Mouse (Mus musculus): ENCODE measurements around the gene Vkorc1l1.

Vkorc1l1 gene

DNA sequence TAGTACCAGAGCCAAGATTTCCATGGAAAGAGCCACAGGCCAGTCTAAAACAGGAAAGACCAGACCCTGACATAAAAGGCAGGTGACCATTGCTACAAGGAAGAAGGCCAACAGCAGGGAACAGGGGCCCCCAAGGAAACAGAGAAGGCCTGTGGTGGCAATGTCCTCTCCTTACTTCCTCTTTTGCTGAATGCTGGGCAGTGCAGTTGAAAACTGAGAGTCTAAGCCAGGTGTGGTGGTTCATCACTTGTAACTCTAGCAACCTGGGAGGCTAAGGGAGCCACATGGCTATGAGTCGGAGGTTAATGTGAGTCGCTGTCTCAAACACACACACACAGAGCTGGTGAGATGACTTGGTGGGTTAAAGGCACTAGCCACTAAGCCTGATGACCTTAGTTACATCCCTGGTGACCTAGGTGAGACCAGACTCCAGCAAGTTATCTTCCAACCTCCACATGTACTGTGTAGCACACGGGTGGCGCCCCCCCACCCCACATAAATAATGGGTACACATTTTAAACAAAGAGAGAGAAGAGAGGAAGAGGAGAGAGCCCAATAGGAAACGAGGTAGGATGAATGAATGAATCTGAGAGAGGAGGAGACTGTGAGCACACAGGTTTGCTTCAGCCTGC, 59.7 kb downstream of the Vkorc1l1 start:
- no peak for DNase-seq (ENCODE audit: low spot score)

DNA sequence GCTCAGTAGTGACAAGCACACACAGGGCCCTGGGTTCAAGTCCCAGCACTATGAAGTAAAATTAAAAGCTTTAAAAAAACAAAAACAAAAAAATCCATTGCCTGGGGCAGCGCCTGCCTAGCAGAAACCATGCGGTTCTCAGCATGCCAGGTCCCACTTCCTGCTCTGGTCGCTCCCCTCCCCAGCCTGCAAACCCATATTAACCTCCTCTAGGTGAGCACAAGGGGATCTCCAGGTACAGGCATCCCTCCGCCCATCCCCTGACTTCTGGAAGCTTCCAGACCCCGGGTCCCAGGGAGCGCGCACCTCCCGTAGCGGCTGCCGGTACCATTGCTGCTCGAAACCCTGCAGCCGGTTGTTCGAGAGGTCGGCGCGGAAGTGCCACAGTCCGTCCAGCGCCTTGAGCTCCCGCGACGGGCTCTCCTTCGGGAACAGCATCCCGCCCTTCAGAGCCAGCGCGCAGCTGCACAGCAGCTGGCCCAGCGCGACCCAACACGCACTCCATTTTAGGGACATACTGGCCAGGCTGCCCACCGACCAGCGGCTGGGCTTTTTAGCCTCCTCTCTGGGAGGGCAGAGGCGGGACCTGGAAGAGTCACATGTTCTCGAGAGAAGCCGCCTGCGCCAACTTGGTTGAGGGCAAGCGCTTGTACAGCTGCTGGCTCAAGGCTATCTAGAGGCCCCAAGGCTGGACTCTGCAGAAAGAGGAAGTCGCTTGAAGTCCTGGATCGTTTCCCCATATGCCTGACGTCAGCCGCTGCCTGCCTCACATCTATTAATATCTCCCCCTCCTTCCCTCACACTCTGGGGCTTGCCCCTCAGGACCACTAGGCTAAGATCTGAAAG, 60.8 kb downstream of the Vkorc1l1 start, which contains the start of gene Gusb:
Gusb (minus strand) TSS at position 749 of the 846 bp plus-strand sequence.
- DNase-seq (ENCODE audit: low spot score), result peak; percentile 63

DNA sequence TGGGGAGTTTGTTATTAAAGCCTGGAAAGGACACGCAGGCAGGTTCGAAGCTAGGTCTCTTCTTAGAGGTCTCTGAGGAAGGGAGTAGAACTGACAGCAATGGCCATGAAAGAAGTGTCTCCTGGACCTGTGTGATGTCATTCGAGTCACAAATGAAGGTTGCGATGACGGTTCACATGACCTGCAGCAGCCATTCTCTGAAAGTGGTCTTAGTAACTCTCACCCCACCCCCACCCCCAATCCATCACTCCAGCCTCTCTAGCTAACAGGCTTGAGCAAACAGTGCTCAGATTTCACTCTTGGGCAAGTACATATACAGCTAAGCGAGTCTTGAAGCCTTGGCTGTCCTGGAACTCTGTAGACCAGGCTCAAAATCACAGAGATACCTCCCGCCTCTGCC, 61.5 kb downstream of the Vkorc1l1 start:
- no peak for DNase-seq (ENCODE audit: low spot score)

DNA sequence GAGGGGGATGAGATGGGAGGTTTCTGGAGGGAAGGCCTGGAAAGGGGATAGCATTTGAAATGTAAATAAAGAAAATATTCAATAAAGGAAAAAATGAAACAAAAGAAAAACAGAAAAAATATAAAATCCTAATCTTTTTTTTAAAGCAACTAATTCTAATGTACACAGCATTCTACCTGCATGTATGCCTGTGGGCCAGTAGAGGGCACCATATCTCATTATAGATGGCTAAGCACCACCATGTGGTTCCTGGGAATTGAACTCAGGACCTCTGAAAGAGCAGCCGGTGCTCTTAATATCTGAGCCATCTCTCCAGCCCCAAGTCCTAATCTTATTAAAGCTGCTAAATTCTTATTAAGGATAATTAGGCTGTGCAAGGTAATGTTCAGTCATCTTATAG, 65.6 kb downstream of the Vkorc1l1 start:
- no peak for DNase-seq (ENCODE audit: low spot score)

DNA sequence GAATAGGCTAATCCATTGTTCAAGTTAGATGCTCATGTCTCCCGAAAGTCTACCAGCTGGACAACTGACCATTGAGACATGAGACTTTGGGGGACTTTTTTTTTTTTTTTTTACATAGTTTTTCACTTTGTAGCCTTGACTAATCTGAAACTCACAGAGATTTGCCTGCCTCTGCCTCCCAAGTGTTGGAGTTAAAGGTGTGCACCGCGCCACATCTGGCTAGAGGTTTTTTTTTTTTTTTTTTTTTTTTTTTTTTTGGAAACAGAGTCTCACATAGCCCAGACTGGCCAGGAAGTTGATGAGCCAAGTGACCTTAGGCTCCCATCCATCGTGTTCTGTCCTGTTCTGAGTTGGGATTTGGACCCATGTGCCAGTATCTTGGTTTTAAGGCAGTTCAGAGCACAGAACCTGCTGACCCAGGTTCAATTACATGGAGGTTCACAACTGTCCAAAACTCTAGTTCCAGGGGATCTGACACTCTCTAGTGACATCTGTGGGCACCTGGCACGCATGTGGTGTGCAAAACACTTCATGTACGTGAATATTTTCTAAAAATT, 66.3 kb downstream of the Vkorc1l1 start:
- no peak for DNase-seq (ENCODE audit: low spot score)

DNA sequence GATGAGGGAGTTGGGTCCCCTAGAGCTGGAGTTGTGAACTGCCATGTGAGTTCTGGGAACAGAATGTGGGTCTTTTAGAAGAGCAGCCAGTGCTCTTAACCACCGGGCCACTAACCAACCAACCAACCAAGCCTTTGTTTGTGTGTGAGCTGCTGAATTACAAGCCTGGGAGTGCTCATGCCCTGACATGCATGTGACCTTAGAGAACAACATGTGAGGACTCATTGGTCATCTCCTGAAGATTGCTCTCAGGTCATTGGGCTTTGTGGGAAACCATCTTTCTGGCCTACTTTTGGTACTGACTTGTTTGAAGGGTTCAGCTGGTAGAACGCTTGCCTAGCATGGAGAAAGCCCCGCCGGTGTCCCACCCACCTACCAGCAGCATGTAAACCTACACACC, 68.0 kb downstream of the Vkorc1l1 start:
- no peak for DNase-seq (ENCODE audit: low spot score)

DNA sequence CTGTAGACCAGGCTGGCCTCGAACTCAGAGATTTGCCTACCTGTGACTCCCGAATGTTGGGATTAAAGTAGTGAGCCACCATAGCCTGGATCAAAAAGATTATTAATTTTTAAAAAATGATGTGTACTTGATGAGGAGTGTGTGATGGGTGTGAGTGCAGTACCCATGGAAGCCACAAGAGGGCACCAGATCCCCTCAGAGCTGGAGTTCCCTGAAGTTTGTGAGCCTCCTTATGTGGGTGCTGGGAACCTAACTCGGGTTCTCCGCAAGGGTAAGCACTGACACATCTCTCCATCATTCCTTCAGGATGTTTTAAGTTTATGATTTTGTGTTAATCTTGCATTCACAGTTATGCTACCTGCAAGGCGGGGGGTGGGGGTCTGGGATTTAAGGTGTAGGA, 69.2 kb downstream of the Vkorc1l1 start:
- no peak for DNase-seq (ENCODE audit: low spot score)

DNA sequence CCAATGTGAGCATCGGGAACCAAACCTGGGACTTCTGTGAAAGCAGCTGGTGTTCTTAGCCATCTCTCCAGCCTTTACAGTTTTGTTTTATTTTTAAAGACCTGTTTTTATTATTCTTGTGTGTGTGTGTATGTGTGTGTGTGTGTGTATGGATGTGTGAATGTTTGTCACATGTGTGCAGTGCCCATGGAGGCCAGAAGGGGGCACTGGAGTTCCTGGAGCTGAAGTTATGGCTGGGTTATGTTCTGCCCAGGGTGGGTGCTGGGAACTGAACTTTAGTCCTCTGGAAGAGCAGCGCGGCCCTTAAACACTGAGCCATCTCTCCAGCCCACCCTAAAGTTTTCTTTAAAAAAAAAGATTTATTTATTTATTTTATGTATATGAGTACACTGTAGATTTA, 73.3 kb downstream of the Vkorc1l1 start:
- no peak for DNase-seq (ENCODE audit: low spot score)

DNA sequence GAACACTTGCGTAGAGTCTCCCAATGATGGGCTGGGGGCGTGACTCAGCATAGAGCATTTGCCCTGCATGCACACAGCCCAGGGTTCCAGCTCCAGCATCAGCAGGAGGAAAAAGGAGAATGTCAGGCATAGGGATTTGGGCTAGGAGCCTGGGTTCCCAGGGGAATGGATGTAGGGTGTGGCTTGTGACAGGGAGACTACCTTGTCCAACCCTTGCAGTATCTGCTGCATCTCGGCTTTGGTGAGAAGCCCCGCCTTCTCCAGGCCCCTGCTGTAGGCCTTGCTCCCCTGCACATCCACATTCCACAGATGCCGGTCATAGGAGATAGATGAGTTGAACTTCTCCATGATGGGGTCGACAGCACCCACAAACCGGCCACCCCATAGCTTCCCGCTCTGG, 77.7 kb downstream of the Vkorc1l1 start:
- no peak for DNase-seq (ENCODE audit: low spot score)

DNA sequence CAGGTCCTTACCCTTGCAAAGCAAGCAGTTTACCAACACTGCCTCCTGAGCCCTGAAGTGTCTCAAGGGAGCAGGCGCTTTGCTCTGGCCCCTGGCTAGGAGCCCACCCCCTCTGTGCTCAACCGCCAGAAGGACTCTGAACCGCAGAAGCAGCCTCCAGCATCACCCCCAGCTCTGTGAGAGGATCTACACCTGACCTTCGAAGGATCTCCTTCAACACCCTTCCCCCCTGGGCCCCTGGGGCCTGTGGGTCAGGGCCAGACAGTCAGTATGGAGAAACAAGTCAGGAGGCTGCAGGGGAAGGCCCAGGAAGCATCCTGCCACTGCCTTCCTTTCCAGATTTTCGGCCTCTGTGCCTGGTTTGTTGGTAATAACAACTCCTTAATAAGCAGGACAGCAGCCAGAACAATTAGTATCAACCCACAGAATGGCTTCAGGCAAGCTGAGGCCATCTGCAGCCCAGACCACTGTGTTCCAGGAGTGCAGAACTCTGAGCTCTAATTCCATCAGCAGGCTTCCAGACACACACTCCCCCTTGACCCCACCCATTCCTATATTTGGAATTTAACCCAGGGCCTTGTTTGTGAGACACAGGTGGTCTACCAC, 79.7 kb downstream of the Vkorc1l1 start:
- DNase-seq (ENCODE audit: low spot score), result no peak

DNA sequence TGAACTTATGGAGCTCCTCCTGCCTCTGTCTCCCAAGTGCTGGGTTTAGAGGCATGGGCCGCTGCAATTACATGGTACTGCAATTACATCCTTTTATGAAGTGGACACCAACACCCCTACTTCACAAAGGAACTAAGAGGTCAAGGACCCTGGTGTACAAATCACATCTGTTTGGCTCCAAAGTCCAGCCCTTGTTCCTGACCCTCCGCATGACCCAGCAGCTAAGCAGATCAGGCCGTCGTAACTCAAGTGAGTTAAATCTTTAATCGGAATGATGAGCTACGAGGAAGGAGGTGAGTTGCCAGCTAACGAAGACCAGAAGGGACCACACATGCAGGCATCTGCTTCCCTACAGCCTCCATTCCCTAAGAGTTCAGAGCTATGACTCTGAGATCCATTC, 80.6 kb downstream of the Vkorc1l1 start:
- DNase-seq (ENCODE audit: low spot score), result no peak

DNA sequence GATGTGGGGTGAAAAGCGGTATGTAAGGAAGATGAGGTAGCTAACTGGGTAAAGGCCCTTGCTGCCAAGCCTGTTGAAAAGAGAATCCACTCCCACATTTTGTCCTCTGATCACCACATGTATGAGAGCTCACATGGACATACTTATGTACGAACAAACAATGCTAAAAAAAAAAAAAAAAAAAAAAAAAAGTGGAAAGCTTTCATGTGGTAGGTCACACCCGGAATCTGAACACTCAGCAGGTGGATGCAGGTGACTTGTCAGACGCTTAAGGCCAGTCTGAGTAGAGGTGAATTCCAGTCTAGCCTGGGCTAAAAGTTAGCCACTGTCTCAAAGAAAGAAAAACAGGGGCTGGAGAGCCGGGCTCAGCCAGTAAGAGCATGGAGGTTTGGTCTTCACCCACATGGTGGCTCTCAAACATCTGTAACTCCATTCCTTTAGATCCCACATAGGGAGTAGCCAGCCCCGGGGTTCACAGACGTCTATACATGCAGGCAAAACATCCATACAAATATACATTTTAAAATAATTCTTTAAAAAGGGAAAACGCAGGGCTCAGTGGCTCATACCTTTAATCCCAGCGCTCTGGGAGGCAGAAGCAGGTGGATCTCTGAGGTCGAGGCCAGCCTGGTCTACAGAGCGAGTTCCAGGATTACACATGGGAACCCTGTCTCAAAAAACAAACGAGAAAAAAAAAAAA, 81.4 kb downstream of the Vkorc1l1 start:
- no peak for DNase-seq (ENCODE audit: low spot score)

DNA sequence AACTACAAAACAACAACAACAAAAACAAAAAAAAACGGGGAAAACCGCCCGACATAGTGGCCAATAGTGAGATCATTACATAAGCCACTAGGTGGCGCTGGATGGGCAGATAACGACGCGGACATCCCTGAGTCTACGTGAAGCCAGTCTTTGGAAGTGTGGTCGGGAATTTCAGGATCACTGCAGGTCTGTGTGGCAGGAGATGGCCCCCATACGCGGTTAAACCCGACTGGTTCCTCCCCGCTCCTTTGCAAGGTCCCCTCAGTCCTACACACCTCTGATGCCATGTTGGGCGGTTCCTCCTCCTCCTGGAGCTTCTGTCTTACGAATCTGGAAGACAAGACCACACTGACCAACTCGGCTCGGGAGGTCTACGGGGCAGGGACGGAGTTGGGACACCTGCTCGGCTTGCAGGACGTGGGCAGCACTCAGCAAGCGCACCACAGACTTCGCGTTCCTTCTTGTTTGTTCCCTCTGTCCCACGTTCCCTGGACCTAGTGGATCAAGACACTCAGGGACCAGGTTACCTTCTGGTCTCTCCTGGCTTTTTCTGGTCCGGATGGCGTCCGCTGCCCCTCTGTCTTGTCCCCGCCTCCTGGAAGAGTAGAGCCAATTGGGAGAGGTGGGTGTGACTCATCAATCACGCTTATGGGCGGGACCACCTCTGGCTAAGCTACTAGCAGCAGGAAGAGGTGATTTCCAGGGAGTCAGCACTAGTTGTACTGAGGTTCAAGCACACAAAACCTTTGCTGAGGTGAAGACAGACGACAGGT, 82.2 kb downstream of the Vkorc1l1 start:
- DNase-seq (ENCODE audit: low spot score), result peak; percentile 83

DNA sequence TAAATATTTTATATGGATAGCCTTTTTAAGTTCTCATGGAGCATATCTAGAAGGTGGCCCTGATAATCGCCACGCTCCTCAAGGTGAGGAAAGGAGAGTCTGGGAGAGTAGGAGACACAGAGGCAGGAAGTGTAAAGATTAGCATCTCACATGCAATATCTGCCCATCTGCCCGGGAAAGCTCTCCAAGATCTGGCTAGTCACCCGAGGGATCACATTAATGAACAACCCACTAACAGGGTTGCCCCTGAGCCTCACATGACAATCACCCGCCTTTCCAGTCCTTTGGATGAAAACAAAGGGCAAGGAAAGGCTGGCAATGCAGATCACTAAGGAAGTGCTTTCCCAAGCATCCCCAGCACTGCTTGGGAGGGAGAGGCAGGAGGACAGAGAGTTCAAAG, 85.4 kb downstream of the Vkorc1l1 start:
- no peak for DNase-seq (ENCODE audit: low spot score)

DNA sequence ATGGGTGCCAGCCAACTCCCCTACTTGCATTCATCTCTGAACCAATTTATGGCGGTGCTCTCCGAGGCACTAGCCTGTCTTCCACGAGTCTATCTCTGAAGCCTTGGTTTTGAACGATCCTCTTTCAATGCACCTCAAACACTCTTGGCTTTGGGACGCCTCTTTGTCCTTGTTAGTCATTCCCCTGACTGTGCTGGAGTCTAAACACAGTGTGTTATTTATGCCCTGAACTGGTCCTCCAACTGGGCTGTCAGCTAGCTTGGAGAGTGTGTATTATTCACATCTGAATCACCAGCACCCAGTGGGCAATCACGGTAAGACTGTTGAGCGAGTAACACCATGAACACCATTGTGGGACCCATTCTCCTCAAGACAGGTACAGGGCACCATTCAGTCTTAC, 85.9 kb downstream of the Vkorc1l1 start:
- no peak for DNase-seq (ENCODE audit: low spot score)

DNA sequence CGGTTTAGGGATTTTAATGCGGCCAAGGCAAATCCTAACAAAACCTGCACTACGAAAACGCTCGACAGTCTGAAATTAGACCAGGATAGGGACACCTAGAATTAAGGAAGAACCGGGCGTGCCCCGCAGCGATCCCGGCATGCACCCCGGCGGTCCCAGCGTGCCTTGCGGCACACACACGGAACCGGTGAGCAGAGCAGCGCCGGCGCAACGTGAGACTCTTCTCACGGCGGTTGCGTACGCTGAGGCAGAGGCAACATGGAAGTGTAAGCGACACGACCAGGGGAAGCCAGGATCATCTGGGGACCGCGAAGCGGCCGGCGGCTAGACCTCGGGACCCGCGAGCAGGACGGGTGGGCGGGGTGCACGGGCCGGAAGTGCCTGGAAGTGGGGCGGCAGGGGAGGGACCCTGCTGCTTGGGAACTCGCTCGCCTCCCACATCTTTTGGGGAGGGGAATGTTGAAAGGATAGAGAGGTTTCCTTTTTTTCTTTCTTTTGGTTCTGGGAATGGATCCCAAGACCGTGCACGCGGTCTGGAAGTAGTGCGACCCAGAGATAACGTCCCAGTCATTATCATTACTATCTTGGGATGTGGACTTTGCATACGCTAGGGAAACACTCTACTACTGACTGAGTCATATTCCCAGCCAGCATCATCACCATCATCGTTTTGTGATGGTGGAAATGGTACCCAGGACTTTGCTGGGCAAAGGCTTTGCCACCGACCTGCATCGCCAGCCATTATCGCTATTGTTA, 87.5 kb downstream of the Vkorc1l1 start, which contains the start of the genes Asl and Crcp:
Asl (minus strand) TSS at position 106 of the 756 bp plus-strand sequence.
Crcp (plus strand) TSS at position 149 of the 756 bp plus-strand sequence.
- peak; percentile 77 for DNase-seq (ENCODE audit: low spot score)

DNA sequence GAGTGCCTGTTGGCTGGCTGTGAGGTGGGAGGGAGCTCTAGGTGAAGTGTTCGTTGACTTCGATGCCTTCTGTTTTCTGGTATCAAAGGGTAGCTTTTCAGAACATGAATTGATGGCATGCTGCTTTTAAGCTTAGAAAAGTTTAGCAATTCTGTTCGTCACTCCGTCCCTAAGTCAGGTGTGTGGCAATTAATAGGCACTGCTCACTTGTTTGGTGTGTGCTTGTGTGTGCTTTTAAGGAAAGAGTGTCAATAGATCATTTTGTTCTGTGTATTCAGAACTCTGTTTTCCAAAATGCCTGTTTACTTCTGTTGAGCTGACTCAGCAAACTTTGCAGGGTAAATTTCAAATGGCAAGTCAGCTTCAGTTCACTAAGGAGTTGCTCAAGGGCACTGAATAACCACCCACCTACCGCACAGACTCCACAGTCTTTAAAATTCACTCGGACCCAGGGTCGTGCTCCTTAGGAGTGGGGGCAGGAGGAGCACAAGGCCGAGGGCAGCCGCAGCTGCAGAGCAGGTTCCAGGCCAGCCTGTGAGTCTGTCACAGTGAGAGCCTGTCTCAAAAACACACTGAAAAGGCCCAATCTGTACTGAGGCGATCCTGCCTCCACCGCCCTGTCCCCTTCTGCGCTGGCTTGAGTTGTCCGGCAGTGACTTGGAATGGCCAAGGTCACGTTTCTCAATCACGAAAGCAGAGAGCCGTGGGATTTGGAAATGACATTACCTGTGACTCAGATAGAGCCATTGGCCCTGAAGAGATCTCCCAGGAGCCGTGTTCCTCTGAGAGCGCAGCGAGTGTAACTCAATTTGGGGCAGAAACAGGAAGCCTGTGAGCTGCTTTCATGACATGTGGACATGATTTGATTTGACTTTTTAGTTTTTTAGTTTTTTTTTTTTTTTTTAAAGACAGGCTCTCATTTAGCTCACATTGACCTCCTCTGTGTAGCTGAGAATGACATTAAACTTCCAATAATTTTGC, 89.9 kb downstream of the Vkorc1l1 start:
- DNase-seq (ENCODE audit: low spot score), result no peak

DNA sequence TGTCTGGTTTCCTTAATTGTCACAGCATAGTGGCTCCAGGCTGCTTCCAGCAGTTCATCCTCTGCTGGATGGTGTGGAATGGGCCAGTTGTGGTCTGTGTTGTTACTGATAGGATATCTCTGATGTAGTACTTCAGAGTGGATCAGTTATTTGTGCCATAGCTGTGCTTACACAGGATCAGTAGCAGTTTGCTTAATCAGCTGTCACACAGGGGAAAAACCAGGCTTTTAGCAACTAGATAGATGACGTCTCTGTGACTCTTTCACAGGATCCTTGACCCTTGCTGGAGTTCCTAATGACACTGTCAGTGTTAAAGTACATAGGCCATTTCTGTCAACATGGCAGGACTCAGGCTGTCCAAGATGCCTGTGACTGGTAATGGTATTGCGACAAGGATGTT, 92.1 kb downstream of the Vkorc1l1 start:
- DNase-seq (ENCODE audit: low spot score), result no peak
